Mouse (Mus musculus): Measurements from ENCODE around the gene Fasn.
"Not testable (repeated sequence)": the region's sequence is repeated elsewhere in the genome, so short reads cannot be mapped to it uniquely, and the experiment has no call there.

The Fasn gene

GRCm38 (mm10) chr11:120795756-120796613 lies 28.4 kb downstream of the Fasn start, which contains the start of gene Dus1l:
Dus1l (minus strand) TSS chr11:120796403.
- DNase-seq, result peak; percentile 95 to 99

GRCm38 (mm10) chr11:120792652-120793051 lies 31.7 kb downstream of the Fasn start:
- no peak for DNase-seq

- DNase-seq, result no peak
Observed at GRCm38 (mm10) chr11:120789810-120790209, 34.5 kb downstream of the Fasn start.

GRCm38 (mm10) chr11:120789355-120789754 lies 35.0 kb downstream of the Fasn start:
- no peak for DNase-seq

GRCm38 (mm10) chr11:120788460-120788859 lies 35.9 kb downstream of the Fasn start:
- not testable (repeated sequence) for DNase-seq

- no peak for DNase-seq
Observed at GRCm38 (mm10) chr11:120785145-120785544, 39.2 kb downstream of the Fasn start.

- DNase-seq, result peak; percentile 84 to 85
Observed at GRCm38 (mm10) chr11:120784064-120784791, 40.1 kb downstream of the Fasn start, which contains the start of the genes Rfng and Gps1. Rfng (minus strand) TSS chr11:120784207. Gps1 (plus strand) TSS chr11:120784272.

- no peak for DNase-seq
Observed at GRCm38 (mm10) chr11:120783426-120784063, 40.8 kb downstream of the Fasn start.

- DNase-seq, result not testable (repeated sequence)
Observed at GRCm38 (mm10) chr11:120781361-120781760, 43.0 kb downstream of the Fasn start.

GRCm38 (mm10) chr11:120779876-120780275 lies 44.5 kb downstream of the Fasn start:
- DNase-seq, result no peak

GRCm38 (mm10) chr11:120777123-120777522 lies 47.2 kb downstream of the Fasn start:
- no peak for DNase-seq

- peak; percentile 91 to 94 for DNase-seq
Observed at GRCm38 (mm10) chr11:120775774-120776469, 48.4 kb downstream of the Fasn start.

- DNase-seq, result no peak
Observed at GRCm38 (mm10) chr11:120773463-120774190, 50.7 kb downstream of the Fasn start.

GRCm38 (mm10) chr11:120772749-120773148 lies 51.6 kb downstream of the Fasn start:
- no peak for DNase-seq

GRCm38 (mm10) chr11:120768206-120768605 lies 56.1 kb downstream of the Fasn start:
- DNase-seq, result no peak

GRCm38 (mm10) chr11:120767023-120767422 lies 57.3 kb downstream of the Fasn start:
- DNase-seq, result not testable (repeated sequence)

GRCm38 (mm10) chr11:120763121-120763999 lies 61.0 kb downstream of the Fasn start:
- DNase-seq, result not testable (repeated sequence)

- not testable (repeated sequence) for DNase-seq
Observed at GRCm38 (mm10) chr11:120762672-120763041, 61.7 kb downstream of the Fasn start, which contains the start of gene Hmga1b. Hmga1b (plus strand) TSS chr11:120762794.

GRCm38 (mm10) chr11:120761811-120762671 lies 62.3 kb downstream of the Fasn start:
- no peak for DNase-seq

GRCm38 (mm10) chr11:120760236-120760635 lies 64.1 kb downstream of the Fasn start:
- no peak for DNase-seq
